Mouse (Mus musculus): ENCODE results near the gene Gsn. TPM values are rescaled to one million over a fixed set of nuclear protein-coding genes. Genes with fewer than 3 reads are reported as not detected.

The Gsn gene
- polyA plus RNA-seq, 1 experiment from 2014 or later, result 56.1 TPM

DNA sequence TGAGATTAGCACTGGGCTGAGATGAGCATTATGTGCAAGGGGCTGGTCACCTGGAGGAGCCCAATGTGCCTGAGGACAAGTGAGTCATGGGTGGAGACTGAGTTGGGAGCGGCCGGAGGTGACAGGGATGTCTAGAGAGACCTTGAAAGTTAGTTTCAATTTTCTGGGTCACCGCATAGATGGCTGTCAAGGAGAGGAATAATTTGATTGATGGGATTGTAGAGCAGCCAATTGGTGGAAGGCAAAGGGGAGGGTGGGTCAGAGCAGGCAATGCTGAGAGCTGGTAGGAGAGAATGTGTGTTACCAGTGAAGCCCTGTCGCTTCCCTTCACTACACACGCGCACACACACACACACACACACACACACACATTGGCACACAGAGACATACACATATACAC, 13.0 kb downstream of the Gsn start:
- H3K9me3 ChIP-seq (ENCODE audit: low read length), result no peaks in the 10 kb centered on the region
- TF ChIP-seq CTCF (IDR thresholded peaks at IDR 0.05; ENCODE audit: low read depth) (no peak), EP300 (IDR thresholded peaks at IDR 0.05; ENCODE audit: low read depth) (no peak)
- no peak overlapping the region for H3K27ac ChIP-seq (ENCODE audit: low read depth)
- WGBS (ENCODE audit: insufficient replicate concordance), result 77% methylated on average over 6 of the region's 6 CpGs
- no peak overlapping the region for H3K9ac ChIP-seq (replicated peaks)
- no peaks in the 10 kb centered on the region for H3K36me3 ChIP-seq (replicated peaks; ENCODE audit: insufficient read depth, low read length)
- H3K4me1 ChIP-seq (ENCODE audit: insufficient read depth), result peaks cover 5% of the 10 kb centered on the region; the same call in 1 of the 2 replicates
- ATAC-seq (no peak), DNase-seq (no peak)
- no peak overlapping the region for H3K4me3 ChIP-seq (ENCODE audit: low read depth, low read length)
- no peaks in the 10 kb centered on the region for H3K27me3 ChIP-seq (ENCODE audit: insufficient read depth, low read length)
- H3K4me2 ChIP-seq (ENCODE audit: low read depth, low read length), result no peak overlapping the region

DNA sequence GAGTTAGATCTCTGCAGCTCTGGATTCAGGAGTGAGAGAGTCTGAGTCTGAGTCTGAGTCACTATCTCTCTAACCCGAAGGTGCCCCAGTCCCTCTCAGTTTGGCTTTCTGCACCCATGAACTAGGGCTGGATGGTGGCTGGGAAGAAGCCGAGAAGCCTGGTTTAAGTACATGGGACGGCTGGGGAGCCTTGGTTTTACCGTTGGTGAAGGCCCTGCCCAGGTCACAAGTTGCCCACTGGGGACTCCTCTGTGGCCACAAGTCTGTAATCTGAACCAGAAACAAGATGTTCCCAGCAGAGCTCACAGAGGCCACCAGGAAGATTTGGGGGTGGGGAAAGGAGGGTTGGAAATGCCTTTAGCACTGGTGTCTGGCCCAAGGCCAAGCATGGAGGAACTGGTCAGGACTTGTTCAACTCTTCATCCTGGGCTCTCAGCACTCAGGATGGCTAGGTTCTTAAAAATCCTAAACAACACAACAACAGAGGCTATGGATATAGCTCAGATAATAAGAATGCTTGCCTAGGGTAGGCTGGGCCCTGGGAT, 13.6 kb downstream of the Gsn start:
- ATAC-seq, result no peak
- Histone ChIP-seq H3K36me3 (replicated peaks; ENCODE audit: insufficient read depth, low read length) (no peaks in the 10 kb centered on the region), H3K27ac (ENCODE audit: low read depth) (no peak overlapping the region), H3K9ac (replicated peaks) (no peak overlapping the region), H3K4me3 (ENCODE audit: low read depth, low read length) (no peak overlapping the region), H3K4me2 (ENCODE audit: low read depth, low read length) (no peak overlapping the region), H3K4me1 (ENCODE audit: insufficient read depth) (peaks cover 5% of the 10 kb centered on the region; the same call in 1 of the 2 replicates), H3K9me3 (ENCODE audit: low read length) (no peaks in the 10 kb centered on the region), H3K27me3 (ENCODE audit: insufficient read depth, low read length) (no peaks in the 10 kb centered on the region)
- WGBS (ENCODE audit: insufficient replicate concordance), result 71% methylated on average over 4 of the region's 4 CpGs
- TF ChIP-seq EP300 (IDR thresholded peaks at IDR 0.05; ENCODE audit: low read depth) (no peak), CTCF (IDR thresholded peaks at IDR 0.05; ENCODE audit: low read depth) (no peak)
- no peak for DNase-seq

DNA sequence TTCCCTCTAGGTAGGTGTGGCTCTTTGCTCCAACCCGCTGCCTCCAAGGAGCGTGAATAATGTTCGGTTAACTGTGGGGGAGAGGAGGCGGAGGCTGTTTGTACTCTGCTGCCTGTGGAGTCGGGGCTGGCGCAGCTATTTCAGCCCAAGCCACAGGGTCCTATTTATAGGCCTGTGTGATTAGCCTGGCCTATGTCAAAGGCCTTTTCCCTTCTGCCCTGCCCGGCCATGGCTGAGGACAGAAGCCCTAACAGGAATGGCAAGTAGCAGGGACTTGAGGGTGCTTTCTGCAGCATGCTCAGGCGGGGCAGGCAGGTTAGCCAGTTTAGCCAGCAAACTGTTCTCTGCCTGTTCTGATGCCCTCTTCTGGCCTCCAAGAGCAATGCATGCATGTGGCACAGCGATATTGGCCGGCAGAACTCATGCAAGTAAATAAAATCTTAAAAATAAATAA, 14.4 kb downstream of the Gsn start:
- no peaks in the 10 kb centered on the region for H3K27me3 ChIP-seq (ENCODE audit: insufficient read depth, low read length)
- no peaks in the 10 kb centered on the region for H3K9me3 ChIP-seq (ENCODE audit: low read length)
- DNase-seq (peak; percentile 58), ATAC-seq (peak; percentile 40; the same call in 1 of the 2 replicates)
- peak; percentile 87 for TF ChIP-seq CTCF (IDR thresholded peaks at IDR 0.05; ENCODE audit: low read depth)
- TF ChIP-seq EP300 (IDR thresholded peaks at IDR 0.05; ENCODE audit: low read depth), result no peak
- H3K4me1 ChIP-seq (ENCODE audit: insufficient read depth), result peaks cover 2% of the 10 kb centered on the region; the same call in 1 of the 2 replicates
- WGBS (ENCODE audit: insufficient replicate concordance), result 25% methylated on average over 10 of the region's 10 CpGs
- H3K36me3 ChIP-seq (replicated peaks; ENCODE audit: insufficient read depth, low read length), result no peaks in the 10 kb centered on the region
- no peak overlapping the region for H3K27ac ChIP-seq (ENCODE audit: low read depth)
- H3K4me2 ChIP-seq (ENCODE audit: low read depth, low read length), result no peak overlapping the region
- H3K4me3 ChIP-seq (ENCODE audit: low read depth, low read length), result no peak overlapping the region
- no peak overlapping the region for H3K9ac ChIP-seq (replicated peaks)

DNA sequence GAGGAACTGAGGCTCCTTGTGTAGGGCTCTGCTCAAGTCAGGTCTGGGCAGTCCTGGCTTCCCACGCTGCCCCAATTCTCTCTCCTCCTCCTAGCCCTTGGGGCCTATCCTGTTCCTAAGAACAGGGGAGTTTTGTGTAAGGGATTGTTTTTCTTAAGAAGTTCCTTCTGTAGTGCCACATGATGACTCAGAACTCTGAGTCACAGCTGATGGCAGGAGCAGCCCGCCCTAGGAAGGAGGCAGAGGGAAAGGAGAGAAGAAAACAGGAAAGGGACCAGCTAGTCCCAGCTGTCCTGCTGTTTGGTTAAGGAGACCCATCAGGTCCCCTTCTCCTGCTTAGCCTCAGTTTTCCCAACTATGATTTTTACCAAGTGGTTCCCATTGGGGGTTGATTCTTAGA, 15.6 kb downstream of the Gsn start:
- Histone ChIP-seq H3K36me3 (replicated peaks; ENCODE audit: insufficient read depth, low read length) (no peaks in the 10 kb centered on the region), H3K27me3 (ENCODE audit: insufficient read depth, low read length) (no peaks in the 10 kb centered on the region), H3K27ac (ENCODE audit: low read depth) (no peak overlapping the region), H3K9ac (replicated peaks) (no peak overlapping the region), H3K4me3 (ENCODE audit: low read depth, low read length) (no peak overlapping the region), H3K9me3 (ENCODE audit: low read length) (no peaks in the 10 kb centered on the region), H3K4me2 (ENCODE audit: low read depth, low read length) (no peak overlapping the region), H3K4me1 (ENCODE audit: insufficient read depth) (peaks cover 2% of the 10 kb centered on the region; the same call in 1 of the 2 replicates)
- no peak for ATAC-seq
- DNase-seq, result no peak
- WGBS (ENCODE audit: insufficient replicate concordance), result 65% methylated on average over 2 of the region's 2 CpGs
- TF ChIP-seq CTCF (IDR thresholded peaks at IDR 0.05; ENCODE audit: low read depth) (no peak), EP300 (IDR thresholded peaks at IDR 0.05; ENCODE audit: low read depth) (no peak)

DNA sequence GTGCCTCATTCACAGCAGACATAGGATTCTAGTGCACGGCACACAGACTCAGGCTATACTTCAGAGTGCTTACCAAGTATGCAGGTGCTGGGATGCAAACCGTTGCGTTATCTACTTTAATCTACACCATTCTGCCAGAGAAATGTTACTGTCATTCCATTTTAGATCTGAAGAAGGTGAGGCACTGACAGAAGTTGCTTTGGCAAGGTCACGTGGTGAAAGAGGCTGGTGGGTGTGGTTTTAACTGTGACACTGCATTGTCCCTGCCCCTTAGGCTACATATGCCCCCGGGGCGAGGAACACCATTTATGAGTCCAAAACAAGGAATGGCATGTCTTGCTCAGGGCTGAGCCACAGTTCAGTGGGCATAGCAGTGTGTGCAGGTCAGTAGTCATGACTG, 16.7 kb downstream of the Gsn start:
- ATAC-seq (no peak), DNase-seq (no peak)
- TF ChIP-seq CTCF (IDR thresholded peaks at IDR 0.05; ENCODE audit: low read depth) (no peak), EP300 (IDR thresholded peaks at IDR 0.05; ENCODE audit: low read depth) (no peak)
- Histone ChIP-seq H3K27me3 (ENCODE audit: insufficient read depth, low read length) (no peaks in the 10 kb centered on the region), H3K4me1 (ENCODE audit: insufficient read depth) (peaks cover 6% of the 10 kb centered on the region), H3K36me3 (replicated peaks; ENCODE audit: insufficient read depth, low read length) (no peaks in the 10 kb centered on the region), H3K9ac (replicated peaks) (no peak overlapping the region), H3K9me3 (ENCODE audit: low read length) (no peaks in the 10 kb centered on the region), H3K4me3 (ENCODE audit: low read depth, low read length) (no peak overlapping the region), H3K4me2 (ENCODE audit: low read depth, low read length) (no peak overlapping the region), H3K27ac (ENCODE audit: low read depth) (no peak overlapping the region)
- WGBS (ENCODE audit: insufficient replicate concordance), result 78% methylated on average over 6 of the region's 6 CpGs

DNA sequence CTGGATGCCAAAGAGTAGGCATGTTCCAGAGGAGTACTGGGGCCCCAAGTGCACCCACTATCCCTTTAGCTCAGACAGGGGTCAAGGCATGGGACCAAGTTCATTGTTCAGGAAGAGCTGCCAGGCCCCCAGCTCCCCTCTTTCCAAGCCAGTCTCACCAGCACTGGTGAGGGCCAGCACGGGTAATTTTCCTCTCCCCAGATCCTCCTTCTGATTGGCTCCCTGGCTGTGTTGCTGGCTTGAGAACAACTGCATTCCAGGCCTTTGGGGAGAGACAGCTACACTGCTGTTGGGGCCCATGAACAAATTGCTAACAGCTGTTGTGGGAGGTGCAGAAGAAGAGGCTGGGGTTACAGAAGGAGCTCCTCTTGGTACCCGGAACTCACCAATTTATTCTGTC, 17.4 kb downstream of the Gsn start:
- Histone ChIP-seq H3K27me3 (ENCODE audit: insufficient read depth, low read length) (no peaks in the 10 kb centered on the region), H3K4me2 (ENCODE audit: low read depth, low read length) (no peak overlapping the region), H3K9ac (replicated peaks) (no peak overlapping the region), H3K4me3 (ENCODE audit: low read depth, low read length) (no peak overlapping the region), H3K27ac (ENCODE audit: low read depth) (no peak overlapping the region), H3K9me3 (ENCODE audit: low read length) (no peaks in the 10 kb centered on the region), H3K36me3 (replicated peaks; ENCODE audit: insufficient read depth, low read length) (no peaks in the 10 kb centered on the region), H3K4me1 (ENCODE audit: insufficient read depth) (peaks cover 9% of the 10 kb centered on the region; the same call in 1 of the 2 replicates)
- no peak for TF ChIP-seq CTCF (IDR thresholded peaks at IDR 0.05; ENCODE audit: low read depth)
- TF ChIP-seq EP300 (IDR thresholded peaks at IDR 0.05; ENCODE audit: low read depth), result no peak
- no peak for ATAC-seq
- 53% methylated on average over 2 of the region's 2 CpGs for WGBS (ENCODE audit: insufficient replicate concordance)
- no peak for DNase-seq

Measured in liver, postnatal 0 days (tissue).